Mouse (Mus musculus): ENCODE results near the gene Itga1. TPM values are rescaled to one million over a fixed set of nuclear protein-coding genes. Genes with fewer than 3 reads are reported as not detected.

The Itga1 gene
- polyA plus RNA-seq, 1 experiment from 2014 or later: 6.1 TPM

GRCm38 (mm10) chr13:115078997-115079685, 22.6 kb downstream of the Itga1 start:
- Histone ChIP-seq H3K4me2 (ENCODE audit: low read length) (no peak overlapping the region), H3K27me3 (ENCODE audit: control insufficient read depth, insufficient read depth, low read depth, low read length) (no peaks in the 10 kb centered on the region), H3K27ac (ENCODE audit: low read length) (no peak overlapping the region), H3K4me1 (ENCODE audit: control insufficient read depth, insufficient read depth, low read length) (no peaks in the 10 kb centered on the region), H3K9me3 (replicated peaks; ENCODE audit: control insufficient read depth, low read length, poor library complexity, severe bottlenecking) (no peaks in the 10 kb centered on the region), H3K4me3 (ENCODE audit: low read depth, low read length) (no peak overlapping the region), H3K9ac (ENCODE audit: low read depth, low read length) (no peak overlapping the region), H3K36me3 (ENCODE audit: control insufficient read depth, insufficient read depth, low read length) (no peaks in the 10 kb centered on the region)
- no peak for ATAC-seq
- 90% methylated on average over 6 of the region's 6 CpGs for WGBS

GRCm38 (mm10) chr13:115077346-115078134, 24.2 kb downstream of the Itga1 start:
- no peak for ATAC-seq
- H3K9ac ChIP-seq (ENCODE audit: low read depth, low read length): no peak overlapping the region
- no peak overlapping the region for H3K4me3 ChIP-seq (ENCODE audit: low read depth, low read length)
- no peak overlapping the region for H3K27ac ChIP-seq (ENCODE audit: low read length)
- WGBS: 90% methylated on average over 9 of the region's 9 CpGs
- no peaks in the 10 kb centered on the region for H3K9me3 ChIP-seq (replicated peaks; ENCODE audit: control insufficient read depth, low read length, poor library complexity, severe bottlenecking)
- H3K36me3 ChIP-seq (ENCODE audit: control insufficient read depth, insufficient read depth, low read length): no peaks in the 10 kb centered on the region
- no peaks in the 10 kb centered on the region for H3K27me3 ChIP-seq (ENCODE audit: control insufficient read depth, insufficient read depth, low read depth, low read length)
- H3K4me1 ChIP-seq (ENCODE audit: control insufficient read depth, insufficient read depth, low read length): no peaks in the 10 kb centered on the region
- H3K4me2 ChIP-seq (ENCODE audit: low read length): no peak overlapping the region

- no peak overlapping the region for H3K9ac ChIP-seq (ENCODE audit: low read depth, low read length)
- ATAC-seq: no peak
- H3K36me3 ChIP-seq (ENCODE audit: control insufficient read depth, insufficient read depth, low read length): no peaks in the 10 kb centered on the region
- H3K4me2 ChIP-seq (ENCODE audit: low read length): no peak overlapping the region
- no peak overlapping the region for H3K27ac ChIP-seq (ENCODE audit: low read length)
- no peaks in the 10 kb centered on the region for H3K9me3 ChIP-seq (replicated peaks; ENCODE audit: control insufficient read depth, low read length, poor library complexity, severe bottlenecking)
- WGBS: 96% methylated on average over 6 of the region's 6 CpGs
- H3K27me3 ChIP-seq (ENCODE audit: control insufficient read depth, insufficient read depth, low read depth, low read length): no peaks in the 10 kb centered on the region
- no peak overlapping the region for H3K4me3 ChIP-seq (ENCODE audit: low read depth, low read length)
- no peaks in the 10 kb centered on the region for H3K4me1 ChIP-seq (ENCODE audit: control insufficient read depth, insufficient read depth, low read length)
These were observed 29.4 kb downstream of the Itga1 start for GRCm38 (mm10) chr13:115072386-115072785.

GRCm38 (mm10) chr13:115071431-115071830, 30.3 kb downstream of the Itga1 start:
- WGBS: 87% methylated on average over 3 of the region's 3 CpGs
- no peak for ATAC-seq
- H3K27me3 ChIP-seq (ENCODE audit: control insufficient read depth, insufficient read depth, low read depth, low read length): no peaks in the 10 kb centered on the region
- H3K4me2 ChIP-seq (ENCODE audit: low read length): no peak overlapping the region
- H3K4me3 ChIP-seq (ENCODE audit: low read depth, low read length): no peak overlapping the region
- no peak overlapping the region for H3K9ac ChIP-seq (ENCODE audit: low read depth, low read length)
- H3K9me3 ChIP-seq (replicated peaks; ENCODE audit: control insufficient read depth, low read length, poor library complexity, severe bottlenecking): no peaks in the 10 kb centered on the region
- no peaks in the 10 kb centered on the region for H3K4me1 ChIP-seq (ENCODE audit: control insufficient read depth, insufficient read depth, low read length)
- H3K27ac ChIP-seq (ENCODE audit: low read length): no peak overlapping the region
- no peaks in the 10 kb centered on the region for H3K36me3 ChIP-seq (ENCODE audit: control insufficient read depth, insufficient read depth, low read length)

GRCm38 (mm10) chr13:115067968-115068330, 33.8 kb downstream of the Itga1 start:
- H3K9me3 ChIP-seq (replicated peaks; ENCODE audit: control insufficient read depth, low read length, poor library complexity, severe bottlenecking): no peaks in the 10 kb centered on the region
- H3K9ac ChIP-seq (ENCODE audit: low read depth, low read length): no peak overlapping the region
- ATAC-seq: no peak
- H3K27ac ChIP-seq (ENCODE audit: low read length): no peak overlapping the region
- 100% methylated on average over 1 of the region's 1 CpGs for WGBS
- H3K4me3 ChIP-seq (ENCODE audit: low read depth, low read length): no peak overlapping the region
- H3K27me3 ChIP-seq (ENCODE audit: control insufficient read depth, insufficient read depth, low read depth, low read length): no peaks in the 10 kb centered on the region
- H3K36me3 ChIP-seq (ENCODE audit: control insufficient read depth, insufficient read depth, low read length): no peaks in the 10 kb centered on the region
- no peak overlapping the region for H3K4me2 ChIP-seq (ENCODE audit: low read length)
- no peaks in the 10 kb centered on the region for H3K4me1 ChIP-seq (ENCODE audit: control insufficient read depth, insufficient read depth, low read length)

- no peaks in the 10 kb centered on the region for H3K4me1 ChIP-seq (ENCODE audit: control insufficient read depth, insufficient read depth, low read length)
These were observed 34.3 kb downstream of the Itga1 start for GRCm38 (mm10) chr13:115067324-115067967.

GRCm38 (mm10) chr13:115057555-115057954, 44.2 kb downstream of the Itga1 start:
- H3K27ac ChIP-seq (ENCODE audit: low read length): no peak overlapping the region
- no peak overlapping the region for H3K4me2 ChIP-seq (ENCODE audit: low read length)
- 85% methylated on average over 5 of the region's 5 CpGs for WGBS
- H3K9ac ChIP-seq (ENCODE audit: low read depth, low read length): no peak overlapping the region
- H3K27me3 ChIP-seq (ENCODE audit: control insufficient read depth, insufficient read depth, low read depth, low read length): no peaks in the 10 kb centered on the region
- no peak overlapping the region for H3K4me3 ChIP-seq (ENCODE audit: low read depth, low read length)
- no peaks in the 10 kb centered on the region for H3K4me1 ChIP-seq (ENCODE audit: control insufficient read depth, insufficient read depth, low read length)
- H3K9me3 ChIP-seq (replicated peaks; ENCODE audit: control insufficient read depth, low read length, poor library complexity, severe bottlenecking): no peaks in the 10 kb centered on the region
- no peaks in the 10 kb centered on the region for H3K36me3 ChIP-seq (ENCODE audit: control insufficient read depth, insufficient read depth, low read length)
- no peak for ATAC-seq

More at GRCm38 (mm10) chr13:115067324-115067967, 34.3 kb downstream of the Itga1 start:
- WGBS: 96% methylated on average over 4 of the region's 4 CpGs
- Histone ChIP-seq H3K4me2 (ENCODE audit: low read length) (no peak overlapping the region), H3K9me3 (replicated peaks; ENCODE audit: control insufficient read depth, low read length, poor library complexity, severe bottlenecking) (no peaks in the 10 kb centered on the region), H3K4me3 (ENCODE audit: low read depth, low read length) (no peak overlapping the region), H3K9ac (ENCODE audit: low read depth, low read length) (no peak overlapping the region), H3K27ac (ENCODE audit: low read length) (no peak overlapping the region), H3K27me3 (ENCODE audit: control insufficient read depth, insufficient read depth, low read depth, low read length) (no peaks in the 10 kb centered on the region), H3K36me3 (ENCODE audit: control insufficient read depth, insufficient read depth, low read length) (no peaks in the 10 kb centered on the region)
- ATAC-seq: no peak

GRCm38 (mm10) chr13:115054783-115055182, 47.0 kb downstream of the Itga1 start:
- Histone ChIP-seq H3K27me3 (ENCODE audit: control insufficient read depth, insufficient read depth, low read depth, low read length) (no peaks in the 10 kb centered on the region), H3K36me3 (ENCODE audit: control insufficient read depth, insufficient read depth, low read length) (no peaks in the 10 kb centered on the region), H3K4me3 (ENCODE audit: low read depth, low read length) (no peak overlapping the region), H3K27ac (ENCODE audit: low read length) (no peak overlapping the region), H3K9ac (ENCODE audit: low read depth, low read length) (no peak overlapping the region), H3K4me2 (ENCODE audit: low read length) (no peak overlapping the region), H3K4me1 (ENCODE audit: control insufficient read depth, insufficient read depth, low read length) (no peaks in the 10 kb centered on the region), H3K9me3 (replicated peaks; ENCODE audit: control insufficient read depth, low read length, poor library complexity, severe bottlenecking) (no peaks in the 10 kb centered on the region)
- ATAC-seq: no peak
- 31% methylated on average over 9 of the region's 9 CpGs for WGBS

- Histone ChIP-seq H3K4me3 (ENCODE audit: low read depth, low read length) (no peak overlapping the region), H3K27ac (ENCODE audit: low read length) (no peak overlapping the region), H3K9ac (ENCODE audit: low read depth, low read length) (no peak overlapping the region), H3K4me1 (ENCODE audit: control insufficient read depth, insufficient read depth, low read length) (no peaks in the 10 kb centered on the region), H3K36me3 (ENCODE audit: control insufficient read depth, insufficient read depth, low read length) (no peaks in the 10 kb centered on the region), H3K4me2 (ENCODE audit: low read length) (no peak overlapping the region), H3K9me3 (replicated peaks; ENCODE audit: control insufficient read depth, low read length, poor library complexity, severe bottlenecking) (no peaks in the 10 kb centered on the region), H3K27me3 (ENCODE audit: control insufficient read depth, insufficient read depth, low read depth, low read length) (no peaks in the 10 kb centered on the region)
- no peak for ATAC-seq
- WGBS: 63% methylated on average over 7 of the region's 7 CpGs
These were observed 49.2 kb downstream of the Itga1 start for GRCm38 (mm10) chr13:115052568-115052967.

Measured in midbrain, embryonic 16.5 days (tissue).